Mouse (Mus musculus): ENCODE results near the gene Iffo2. TPM values are rescaled to one million over a fixed set of nuclear protein-coding genes. Genes with fewer than 3 reads are reported as not detected.
A peak's percentile ranks its signal among the peaks of the same experiment; 100 is the strongest.

Iffo2 gene
- polyA plus RNA-seq, 2 experiments from 2014 or later, result 3.0 to 3.8 TPM

GRCm38 (mm10) chr4:139535127-139535695, 4.9 kb downstream of the Iffo2 start:
- ATAC-seq, result no peak

DNA sequence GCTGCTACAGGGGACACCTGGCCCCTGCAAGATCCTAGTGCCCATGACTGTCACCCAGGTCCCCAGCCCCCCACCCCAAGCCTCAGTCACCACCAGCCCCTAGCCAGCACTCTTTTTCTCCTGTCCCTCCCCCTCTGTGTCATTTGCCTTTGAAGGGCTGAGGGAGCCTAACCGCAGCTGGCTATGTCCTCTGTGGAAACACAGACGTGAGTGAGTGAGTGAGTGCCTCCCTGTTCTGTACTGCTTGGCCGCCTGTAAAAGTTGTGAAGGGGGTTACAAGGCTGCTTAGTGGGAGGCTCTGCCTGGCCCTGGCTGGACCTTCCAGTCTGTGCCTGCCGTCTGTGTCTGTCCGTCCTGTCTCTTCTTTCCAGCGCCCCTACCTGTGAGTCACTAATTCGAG, 5.4 kb downstream of the Iffo2 start:
- no peak for ATAC-seq

GRCm38 (mm10) chr4:139536706-139537105, 6.4 kb downstream of the Iffo2 start:
- ATAC-seq, result no peak

DNA sequence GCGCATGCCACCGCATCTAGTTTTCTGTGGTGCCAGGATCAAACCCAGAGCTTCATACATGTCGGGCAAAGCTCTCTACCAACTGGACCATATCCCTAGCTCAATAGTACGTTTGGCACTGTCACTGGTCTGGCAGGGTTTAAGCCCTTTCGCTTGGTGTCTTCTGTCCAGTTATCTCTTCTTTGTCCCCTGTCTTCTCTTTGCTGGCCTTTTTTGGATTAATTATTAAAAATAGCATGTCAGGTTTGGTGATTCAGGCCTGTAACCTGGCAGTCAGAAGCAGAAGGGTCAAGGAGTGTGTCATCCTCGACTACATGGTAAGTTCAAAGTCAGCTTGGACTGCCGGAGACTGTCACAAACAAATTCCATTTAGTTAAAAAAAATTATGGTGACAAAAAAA, 10.4 kb downstream of the Iffo2 start:
- no peak for ATAC-seq

DNA sequence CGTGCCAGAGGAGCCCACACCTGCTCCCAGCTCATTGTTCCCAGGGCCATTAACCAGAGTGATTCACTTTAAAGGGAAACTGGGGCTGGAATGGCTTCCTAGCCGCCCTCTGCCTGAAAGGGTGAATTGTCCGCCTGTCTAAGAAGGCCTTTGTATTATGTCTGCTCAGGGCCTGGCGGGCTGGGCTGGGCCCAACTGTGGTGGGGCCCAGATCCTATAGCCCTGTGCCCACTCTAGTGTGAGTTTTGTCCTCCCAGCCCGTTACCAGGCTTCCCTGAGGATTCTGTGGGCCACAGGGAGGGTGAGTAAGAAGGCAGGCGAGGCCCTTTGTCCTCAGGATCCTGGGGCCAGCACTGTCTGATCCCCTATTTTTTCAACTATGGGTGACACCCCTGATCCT, 15.4 kb downstream of the Iffo2 start:
- ATAC-seq, result no peak

DNA sequence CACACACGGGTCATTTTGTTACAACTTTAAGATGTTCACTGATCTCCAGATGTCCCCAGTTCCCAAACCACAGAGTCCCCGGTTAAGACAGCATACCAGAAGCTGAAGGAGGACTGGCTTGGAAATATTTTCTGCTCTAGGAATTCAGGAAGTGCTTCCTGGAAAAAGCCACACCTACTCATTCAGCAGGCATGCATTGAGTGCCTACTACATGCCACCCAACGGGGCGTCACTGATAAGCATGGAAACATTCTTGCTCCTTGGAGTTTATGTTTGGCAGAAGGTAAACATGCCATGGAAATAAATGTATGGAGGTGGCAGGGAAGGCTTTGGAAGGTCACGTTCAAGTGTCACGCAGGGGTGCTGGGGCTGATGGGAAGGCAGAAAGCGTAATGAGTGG, 19.1 kb downstream of the Iffo2 start:
- ATAC-seq, result no peak

DNA sequence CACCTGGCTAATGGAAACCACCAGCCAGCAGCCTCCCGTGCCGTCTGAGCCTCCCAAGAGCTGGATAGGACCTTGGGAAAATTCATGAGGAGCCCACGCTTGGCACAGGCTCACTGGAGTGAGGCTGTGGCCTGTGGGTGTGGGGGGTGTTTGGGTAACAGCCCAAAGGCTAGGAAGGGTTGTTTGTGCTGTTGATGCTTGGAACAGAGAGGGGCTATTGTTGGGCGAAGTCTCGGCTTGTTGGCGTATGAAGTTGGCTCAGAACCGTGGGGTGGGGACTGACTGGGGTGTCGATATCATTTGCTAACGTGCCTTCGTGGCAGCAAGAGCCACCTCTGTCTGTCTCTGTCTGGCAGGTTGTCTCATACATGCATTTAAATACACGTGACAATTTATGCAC, 24.9 kb downstream of the Iffo2 start:
- no peak for ATAC-seq

DNA sequence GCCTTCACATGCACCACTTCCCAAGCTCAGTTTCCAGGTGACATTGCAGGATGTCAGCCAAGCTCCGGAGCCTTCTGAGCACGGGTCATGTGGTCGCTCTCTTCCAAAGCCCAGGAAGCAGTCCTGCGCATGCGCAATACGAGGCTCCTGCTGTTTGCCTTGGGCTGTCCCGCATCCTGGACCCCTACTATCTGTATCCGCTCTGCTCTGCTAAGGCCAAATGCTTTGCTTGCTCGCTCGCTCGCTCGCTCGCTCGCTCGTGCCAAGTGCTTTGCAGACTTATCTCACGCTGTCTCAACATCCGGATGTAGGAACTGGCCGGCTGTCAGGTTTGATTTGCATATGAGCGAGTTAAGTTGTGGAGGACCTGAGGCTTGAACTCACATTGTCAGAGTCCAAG, 25.6 kb downstream of the Iffo2 start:
- ATAC-seq, result no peak

- ATAC-seq, result no peak
Measured at GRCm38 (mm10) chr4:139568361-139568760, 38.0 kb downstream of the Iffo2 start.

DNA sequence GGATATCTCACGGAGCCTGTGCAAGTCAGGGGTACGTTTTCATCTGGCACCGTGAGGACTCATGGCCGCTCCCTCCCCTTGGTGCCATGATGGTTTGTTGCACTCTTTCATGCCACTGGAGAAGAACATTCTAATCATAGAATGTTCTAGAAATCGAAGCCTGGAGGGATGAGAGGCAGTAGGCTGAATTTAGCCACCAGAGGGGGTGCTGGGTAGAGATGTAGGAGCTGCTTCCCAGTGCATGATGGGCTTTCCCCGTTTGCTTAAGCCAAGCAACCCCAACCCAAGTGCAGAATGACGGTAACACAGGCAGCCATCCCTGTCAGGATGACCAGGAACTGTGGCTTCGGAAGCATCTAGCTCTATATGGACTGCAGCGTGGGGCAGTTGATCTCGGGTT, 40.4 kb downstream of the Iffo2 start:
- ATAC-seq, result no peak

DNA sequence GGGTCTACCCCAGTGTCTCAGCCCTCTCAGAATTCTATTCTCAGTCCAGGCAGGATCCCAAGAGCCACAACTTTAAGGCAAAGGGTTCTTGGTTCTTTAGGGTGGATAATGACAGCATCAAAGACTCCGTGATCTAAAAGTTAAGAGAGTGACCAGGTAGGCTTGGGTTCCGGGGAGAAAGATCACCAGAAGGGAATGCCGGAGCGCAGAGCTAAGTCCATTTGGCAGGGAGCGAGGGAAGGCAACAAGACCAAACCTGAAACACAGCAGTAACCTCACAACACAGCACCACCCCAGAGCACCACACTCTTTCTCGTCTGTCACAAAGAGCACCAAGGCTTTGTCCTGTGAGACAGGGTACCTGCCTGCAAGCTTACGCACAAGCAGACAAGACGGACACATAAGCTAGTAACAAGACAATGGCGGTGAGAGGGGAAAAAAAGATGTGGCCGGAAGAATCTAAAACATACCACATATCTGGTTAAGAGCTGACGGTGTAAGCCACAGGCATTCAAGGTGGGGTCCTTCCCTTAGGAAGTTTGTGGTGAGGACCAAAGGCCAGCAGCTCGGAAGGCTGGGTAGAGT, 42.7 kb downstream of the Iffo2 start:
- no peak for ATAC-seq

- peak; percentile 85 for ATAC-seq
Measured at GRCm38 (mm10) chr4:139574156-139574798, 43.9 kb downstream of the Iffo2 start.

GRCm38 (mm10) chr4:139574799-139575672, 44.7 kb downstream of the Iffo2 start:
- ATAC-seq, result peak; percentile 25

- ATAC-seq, result no peak
Measured at GRCm38 (mm10) chr4:139575673-139576003, 45.3 kb downstream of the Iffo2 start.

DNA sequence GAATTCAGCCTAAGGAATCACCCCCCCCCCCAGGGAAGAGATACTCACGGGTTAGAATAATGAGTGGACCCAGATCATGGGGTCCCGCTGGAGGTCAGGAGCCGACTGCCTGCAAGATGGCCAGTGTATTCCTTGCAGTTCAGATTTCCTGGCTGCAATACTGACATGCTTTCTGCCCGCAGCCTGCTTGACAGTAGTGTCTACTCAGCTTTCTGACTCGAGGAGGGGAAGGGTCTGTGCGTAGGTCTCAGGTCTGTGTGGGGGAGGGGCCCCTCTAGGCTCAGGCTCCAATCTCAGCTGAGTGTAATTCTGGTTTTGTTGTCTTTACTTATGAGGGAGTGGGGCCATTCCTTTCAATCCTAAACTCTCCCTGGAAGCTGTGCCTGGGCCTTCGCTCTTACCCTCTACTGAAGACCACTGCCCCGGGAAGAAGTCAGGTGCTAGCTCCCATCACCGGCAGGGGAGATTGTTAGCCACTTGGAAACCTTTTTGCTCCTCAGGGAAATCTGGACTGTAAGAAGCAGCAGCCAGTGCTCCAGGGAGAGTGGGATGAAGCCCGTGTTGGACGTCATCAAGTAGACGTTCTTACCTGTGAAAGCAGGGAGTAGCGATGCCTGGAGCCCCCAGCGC, 46.0 kb downstream of the Iffo2 start:
- ATAC-seq, result no peak

- no peak for ATAC-seq
Measured at GRCm38 (mm10) chr4:139577006-139577405, 46.7 kb downstream of the Iffo2 start.

DNA sequence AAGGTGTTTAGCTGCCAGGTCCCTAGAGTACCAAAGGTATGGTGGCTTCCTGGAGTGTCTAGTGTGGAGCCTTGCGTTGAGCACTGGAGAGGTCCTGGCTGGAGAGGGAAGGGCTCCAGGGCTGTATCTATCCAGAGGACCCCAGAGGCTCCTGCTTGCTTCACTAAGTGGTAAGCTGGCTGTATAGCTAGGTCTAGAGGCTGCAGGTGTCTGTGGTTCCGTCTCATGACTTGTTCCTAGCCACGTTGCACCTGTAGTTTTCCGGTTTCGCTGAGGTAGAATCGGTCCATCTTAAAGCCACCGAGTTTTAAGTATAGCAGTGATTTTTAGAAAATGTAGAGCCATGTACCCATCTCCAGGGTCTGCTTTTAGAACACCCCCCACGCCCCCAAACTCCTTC, 48.0 kb downstream of the Iffo2 start:
- ATAC-seq, result no peak

GRCm38 (mm10) chr4:139579003-139579402, 48.7 kb downstream of the Iffo2 start:
- ATAC-seq, result peak; percentile 40

DNA sequence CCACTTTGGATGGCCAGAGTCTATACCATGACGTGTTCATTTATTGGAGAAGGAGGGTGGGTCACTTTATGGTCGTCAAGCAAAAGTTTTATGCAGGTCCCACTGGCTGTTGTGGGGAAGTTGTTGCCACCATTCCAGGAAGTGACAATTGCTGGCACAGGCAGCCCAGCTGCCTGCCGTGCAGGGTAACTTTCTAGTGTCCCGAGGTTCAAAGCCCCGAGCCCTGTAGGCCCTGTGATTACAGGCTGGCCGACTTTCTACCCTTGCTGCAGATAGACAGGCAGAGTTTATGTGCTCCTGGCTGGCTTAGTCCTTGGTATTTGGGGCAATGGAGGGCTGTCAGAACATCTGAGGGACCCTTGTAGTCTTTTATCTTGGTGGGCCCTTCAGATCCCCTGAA, 49.1 kb downstream of the Iffo2 start:
- ATAC-seq, result no peak

GRCm38 (mm10) chr4:139580663-139581336, 50.5 kb downstream of the Iffo2 start:
- ATAC-seq, result no peak

GRCm38 (mm10) chr4:139581427-139582051, 51.2 kb downstream of the Iffo2 start:
- no peak for ATAC-seq

DNA sequence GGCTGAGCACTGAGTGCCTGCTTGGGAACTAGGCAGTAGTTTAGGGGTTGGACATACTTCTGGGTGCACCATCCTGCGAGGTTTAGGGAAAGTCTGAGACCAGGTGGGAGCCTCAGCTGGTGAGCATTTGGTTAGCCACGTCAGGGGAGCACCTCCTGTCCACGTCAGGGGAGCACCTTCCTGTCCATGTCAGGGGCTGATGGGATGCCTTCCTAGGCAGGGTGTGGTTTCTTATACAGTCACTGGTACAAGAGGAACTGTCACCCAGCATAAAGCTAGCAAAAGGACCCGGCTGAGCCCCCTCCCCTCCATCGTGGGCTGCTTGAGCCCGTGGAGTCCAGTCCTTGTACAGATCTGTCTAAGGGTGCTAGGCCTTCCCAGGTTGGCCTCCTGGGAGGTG, 52.0 kb downstream of the Iffo2 start:
- no peak for ATAC-seq

All from CD4-positive, CD25-positive, alpha-beta regulatory T cell, adult 4 months (primary cell).